Mouse (Mus musculus) bone marrow, adult 2 months (tissue): ENCODE data around the gene Tpp1. TPM values are rescaled to one million over a fixed set of nuclear protein-coding genes. Genes with fewer than 3 reads are reported as not detected.

ENCODE experiments used
- H3K27ac ChIP-seq: fragments of 200-500 bp; 2 replicates; pipeline ENCODE4 v1.5.1; 2012; ENCODE audit warnings: low read depth, mild to moderate bottlenecking, control low read depth, inconsistent platforms, low read length; ENCODE audit not compliant: control insufficient read depth, poor library complexity, insufficient read depth
- H3K4me1 ChIP-seq: fragments of 200-500 bp; 2 replicates; pipeline ENCODE4 v1.6.1; 2011; ENCODE audit warnings: low read length; ENCODE audit not compliant: control insufficient read depth, insufficient read depth
- H3K4me3 ChIP-seq: fragments of 200-500 bp; replicated peaks from 2 replicates; pipeline ENCODE3; 2011; ENCODE audit warnings: mild to moderate bottlenecking, low read depth, low read length, control low read depth; ENCODE audit not compliant: control insufficient read depth
- CTCF ChIP-seq: fragments of 200-500 bp; IDR thresholded peaks from 2 replicates; pipeline ENCODE4 v1.5.1; 2011; ENCODE audit warnings: low read length, control low read depth; ENCODE audit not compliant: control insufficient read depth, insufficient read depth
- POLR2A ChIP-seq: fragments of 200-500 bp; IDR thresholded peaks from 2 replicates; pipeline ENCODE4 v1.6.1; 2011; ENCODE audit warnings: low read depth, mild to moderate bottlenecking, control low read depth, low read length, borderline replicate concordance; ENCODE audit not compliant: control insufficient read depth
- WGBS: fragments of 180-500 bp; shearing (Covaris S2); methylation state at CpG from one replicate; pipeline ENCODE4 v1.1.7; 2018; 5-methylcytosine and 5-hydroxymethylcytosine counted together
- polyA plus RNA-seq: library from polyadenylated mRNA; stranded (reverse); fragments of >200 nt; gene quantifications from 2 replicates; pipeline ENCODE4 v1.2.4, GENCODE M21; 2011; ENCODE audit warnings: low replicate concordance; ENCODE audit not compliant: missing spikeins, insufficient read depth, insufficient read length

The Tpp1 gene
- polyA plus RNA-seq, 1 experiment: 20.0 TPM

GRCm38 (mm10) chr7:105772331-105772730, 20.3 kb upstream of the Tpp1 start:
- H3K4me3 ChIP-seq: no peak overlapping the region
- H3K4me1 ChIP-seq: no peaks in the 10 kb centered on the region
- TF ChIP-seq CTCF (no peak), POLR2A (no peak)
- WGBS: 90% methylated on average over 15 of the region's 15 CpGs
- no peak overlapping the region for H3K27ac ChIP-seq

GRCm38 (mm10) chr7:105769959-105770358, 17.9 kb upstream of the Tpp1 start:
- no peak for TF ChIP-seq POLR2A
- TF ChIP-seq CTCF: no peak
- H3K4me3 ChIP-seq: no peak overlapping the region
- H3K4me1 ChIP-seq: no peaks in the 10 kb centered on the region
- 89% methylated on average over 3 of the region's 3 CpGs for WGBS
- no peak overlapping the region for H3K27ac ChIP-seq

GRCm38 (mm10) chr7:105767729-105768165, 15.7 kb upstream of the Tpp1 start:
- Histone ChIP-seq H3K27ac (no peak overlapping the region), H3K4me1 (no peaks in the 10 kb centered on the region), H3K4me3 (no peak overlapping the region)
- 13% methylated on average over 6 of the region's 6 CpGs for WGBS
- TF ChIP-seq POLR2A (no peak), CTCF (no peak)

GRCm38 (mm10) chr7:105764331-105764730, 12.3 kb upstream of the Tpp1 start:
- TF ChIP-seq CTCF (no peak), POLR2A (no peak)
- Histone ChIP-seq H3K4me1 (no peaks in the 10 kb centered on the region), H3K27ac (no peak overlapping the region), H3K4me3 (no peak overlapping the region)
- 89% methylated on average over 11 of the region's 11 CpGs for whole genome bisulfite sequencing

- Histone ChIP-seq H3K27ac (no peak overlapping the region), H3K4me3 (no peak overlapping the region), H3K4me1 (no peaks in the 10 kb centered on the region)
- no peak for TF ChIP-seq CTCF
- no peak for TF ChIP-seq POLR2A
- WGBS: 38% methylated on average over 55 of the region's 55 CpGs
These were observed 10.7 kb upstream of the Tpp1 start for GRCm38 (mm10) chr7:105762517-105763270.

GRCm38 (mm10) chr7:105761813-105762484, 9.9 kb upstream of the Tpp1 start:
- H3K27ac ChIP-seq: no peak overlapping the region
- H3K4me3 ChIP-seq: no peak overlapping the region
- H3K4me1 ChIP-seq: no peaks in the 10 kb centered on the region
- 50% methylated on average over 51 of the region's 51 CpGs for WGBS
- TF ChIP-seq POLR2A (no peak), CTCF (no peak)

GRCm38 (mm10) chr7:105753281-105753680, 1.2 kb upstream of the Tpp1 start:
- 86% methylated on average over 10 of the region's 10 CpGs for WGBS
- H3K27ac ChIP-seq: no peak overlapping the region
- no peak for TF ChIP-seq POLR2A

GRCm38 (mm10) chr7:105752716-105753115, 681 bp upstream of the Tpp1 start:
- Histone ChIP-seq H3K27ac (no peak overlapping the region), H3K4me3 (no peak overlapping the region), H3K4me1 (peaks cover 2% of the 10 kb centered on the region; the same call in 1 of the 2 replicates)
- no peak for TF ChIP-seq CTCF
- no peak for TF ChIP-seq POLR2A
- 83% methylated on average over 2 of the region's 2 CpGs for WGBS

More at GRCm38 (mm10) chr7:105753281-105753680, 1.2 kb upstream of the Tpp1 start:
- H3K4me1 ChIP-seq: peaks cover 2% of the 10 kb centered on the region; the same call in 1 of the 2 replicates
- H3K4me3 ChIP-seq: no peak overlapping the region

GRCm38 (mm10) chr7:105747776-105748175, 4.3 kb downstream of the Tpp1 start:
- Histone ChIP-seq H3K4me3 (no peak overlapping the region), H3K4me1 (peaks cover 4% of the 10 kb centered on the region), H3K27ac (no peak overlapping the region)
- 80% methylated on average over 2 of the region's 2 CpGs for WGBS
- TF ChIP-seq CTCF (no peak), POLR2A (no peak)
